Mouse (Mus musculus): Measurements from ENCODE around the gene Lclat1.

DNA sequence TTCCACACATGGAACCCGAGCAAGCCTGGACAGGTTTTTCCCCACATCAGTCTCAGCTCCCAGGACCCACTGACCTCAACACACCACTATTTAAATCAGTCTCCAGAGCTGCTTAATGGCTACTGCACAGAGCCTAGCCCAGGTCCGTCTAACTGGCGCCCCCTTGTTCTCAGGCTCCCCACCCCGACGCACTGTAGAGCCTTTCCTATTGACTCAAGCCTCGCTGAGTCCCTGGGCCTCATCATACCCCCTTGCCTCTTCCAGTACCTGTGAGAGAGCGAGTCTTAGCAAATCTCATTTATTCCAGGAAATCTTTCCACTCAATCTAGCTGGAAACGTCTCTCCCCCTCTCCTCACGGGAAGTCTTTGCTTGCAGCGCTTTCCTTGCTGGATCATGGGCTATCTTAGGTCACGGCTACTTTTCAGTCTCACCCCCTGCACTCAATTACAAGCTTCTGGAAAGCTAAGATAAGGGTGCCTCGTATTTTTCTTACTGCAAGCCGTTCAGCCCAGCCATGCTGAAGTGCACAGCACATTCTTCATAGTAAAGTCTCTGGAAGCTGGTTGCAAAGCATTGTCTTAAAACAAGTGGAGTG is 137.4 kb downstream of the Lclat1 start:
- no peak for TF ChIP-seq EP300 (IDR thresholded peaks at IDR 0.05; ENCODE audit: insufficient read depth, low read depth, low read length)
- TF ChIP-seq POLR2A (IDR thresholded peaks at IDR 0.05; ENCODE audit: insufficient read depth, low read depth, low read length) = no peak
- no peak for TF ChIP-seq CTCF (IDR thresholded peaks at IDR 0.05)

Measured in heart, adult 2 months (tissue).